Mouse (Mus musculus) MEL (cell line): ENCODE results near the gene Sugp1. TPM values are rescaled to one million over a fixed set of nuclear protein-coding genes. Genes with fewer than 3 reads are reported as not detected.
A peak's percentile ranks its signal among the peaks of the same experiment; 100 is the strongest.

Experiments used
- DNase-seq: peaks from one replicate; pipeline ENCODE4 v3.0.0; 2011; ENCODE audit warnings: low read depth, low spot score
- H3K27ac ChIP-seq: 2 replicates; pipeline ENCODE4 v1.5.1; 2012; ENCODE audit warnings: low read depth, mild to moderate bottlenecking, control low read depth, low read length, moderate library complexity; ENCODE audit not compliant: control insufficient read depth
- H3K27me3 ChIP-seq, 2 experiments: fragments of 150-350 bp in 1 of 2; sonication (generic) in 1 of 2; 2 replicates each; pipeline ENCODE4 v1.6.1; 2012; ENCODE audit warnings: low read length in 2 of 2, mild to moderate bottlenecking in 2 of 2, improper control_type of control experiment in 1 of 2, moderate library complexity in 1 of 2; ENCODE audit not compliant: insufficient read depth in 2 of 2, control insufficient read depth in 1 of 2
- H3K36me3 ChIP-seq, 2 experiments: 2 replicates each; pipeline ENCODE4 v1.6.1; 2012 to 2014; ENCODE audit warnings: low read length in 2 of 2, improper control_type of control experiment in 1 of 2, inconsistent platforms in 1 of 2, mild to moderate bottlenecking in 1 of 2; ENCODE audit not compliant: insufficient read depth in 2 of 2, control insufficient read depth in 1 of 2
- H3K4me1 ChIP-seq, 2 experiments: fragments of 150-350 bp in 1 of 2; sonication (generic) in 1 of 2; 2 replicates each; pipeline ENCODE4 v1.6.1; 2012; ENCODE audit warnings: low read length in 2 of 2, improper control_type of control experiment in 1 of 2, mild to moderate bottlenecking in 1 of 2; ENCODE audit not compliant: insufficient read depth in 2 of 2, control insufficient read depth in 1 of 2
- H3K4me3 ChIP-seq, 2 experiments: fragments of 150-350 bp in 1 of 2; sonication (generic) in 1 of 2; 2 replicates each; pipeline ENCODE4 v1.5.1; 2012; ENCODE audit warnings: low read depth in 2 of 2, low read length in 2 of 2, mild to moderate bottlenecking in 2 of 2, moderate library complexity in 2 of 2, control low read depth in 1 of 2, improper control_type of control experiment in 1 of 2; ENCODE audit not compliant: control insufficient read depth in 1 of 2, insufficient read depth in 1 of 2
- H3K79me2 ChIP-seq: 2 replicates; pipeline ENCODE4 v1.6.1; 2012; ENCODE audit warnings: mild to moderate bottlenecking, low read length, moderate library complexity; ENCODE audit not compliant: control insufficient read depth, poor library complexity, insufficient read depth
- H3K9ac ChIP-seq: 2 replicates; pipeline ENCODE4 v1.6.1; 2012; ENCODE audit warnings: low read depth, mild to moderate bottlenecking, control low read depth, low read length, moderate library complexity; ENCODE audit not compliant: control insufficient read depth, poor library complexity, severe bottlenecking
- H3K9me3 ChIP-seq: fragments of 150-350 bp; sonication (generic); replicated peaks from 2 replicates; pipeline ENCODE4 v1.6.1; 2012; ENCODE audit warnings: mild to moderate bottlenecking, low read length, improper control_type of control experiment, moderate library complexity; ENCODE audit not compliant: insufficient read depth
- CHD1 ChIP-seq: IDR thresholded peaks from 2 replicates; pipeline ENCODE4 v1.6.1; 2012; ENCODE audit warnings: low read depth, mild to moderate bottlenecking, inconsistent platforms, low read length, improper control_type of control experiment
- CTCF ChIP-seq, 3 experiments: IDR thresholded peaks in 2 of 3; conservative IDR thresholded peaks in 1 of 3; 2 replicates each; pipeline ENCODE4 v1.5.1; 2011 to 2012; ENCODE audit warnings: low read length in 3 of 3, low read depth in 2 of 3, mild to moderate bottlenecking in 2 of 3, improper control_type of control experiment in 1 of 3, inconsistent platforms in 1 of 3, mixed read lengths in 1 of 3, moderate library complexity in 1 of 3; ENCODE audit not compliant: control insufficient read depth in 1 of 3, insufficient read depth in 1 of 3, poor library complexity in 1 of 3, severe bottlenecking in 1 of 3
- ELF1 ChIP-seq: IDR thresholded peaks from 2 replicates; pipeline ENCODE4 v1.6.1; 2014; ENCODE audit warnings: low read depth, mild to moderate bottlenecking, inconsistent platforms, low read length, improper control_type of control experiment, moderate library complexity
- EP300 ChIP-seq, 2 experiments: IDR thresholded peaks; 2 replicates each; pipeline ENCODE4 v1.6.1; 2011; ENCODE audit warnings: improper control_type of control experiment in 2 of 2, low read length in 2 of 2, low read depth in 1 of 2, mild to moderate bottlenecking in 1 of 2
- ETS1 ChIP-seq: IDR thresholded peaks from 2 replicates; pipeline ENCODE4 v1.6.1; 2012; ENCODE audit warnings: low read depth, mild to moderate bottlenecking, inconsistent platforms, low read length, improper control_type of control experiment, moderate library complexity
- GABPA ChIP-seq: IDR thresholded peaks from 2 replicates; pipeline ENCODE4 v1.6.1; 2012; ENCODE audit warnings: low read depth, mild to moderate bottlenecking, inconsistent platforms, low read length, improper control_type of control experiment, moderate library complexity
- GATA1 ChIP-seq: IDR thresholded peaks from 2 replicates; pipeline ENCODE4 v1.6.1; 2011; ENCODE audit warnings: low read depth, low read length, improper control_type of control experiment
- HCFC1 ChIP-seq: IDR thresholded peaks from 2 replicates; pipeline ENCODE4 v1.6.1; 2012; ENCODE audit warnings: low read depth, mild to moderate bottlenecking, inconsistent platforms, low read length, improper control_type of control experiment, moderate library complexity
- JUND ChIP-seq: IDR thresholded peaks from 2 replicates; pipeline ENCODE4 v1.6.1; 2011; ENCODE audit warnings: low read depth, mild to moderate bottlenecking, improper control_type of control experiment, low read length
- MAFK ChIP-seq: IDR thresholded peaks from 2 replicates; pipeline ENCODE4 v1.6.1; 2011; ENCODE audit warnings: low read depth, mild to moderate bottlenecking, low read length, improper control_type of control experiment, borderline replicate concordance
- MAX ChIP-seq: IDR thresholded peaks from 2 replicates; pipeline ENCODE4 v1.6.1; 2011; ENCODE audit warnings: low read length, improper control_type of control experiment
- MYB ChIP-seq: IDR thresholded peaks from 2 replicates; pipeline ENCODE4 v1.6.1; 2011; ENCODE audit warnings: mild to moderate bottlenecking, low read depth, low read length, improper control_type of control experiment
- NRF1 ChIP-seq: IDR thresholded peaks from 2 replicates; pipeline ENCODE4 v1.6.1; 2014; ENCODE audit warnings: low read depth, mild to moderate bottlenecking, inconsistent platforms, low read length, improper control_type of control experiment, moderate library complexity; ENCODE audit not compliant: poor library complexity, insufficient read depth, severe bottlenecking
- POLR2AphosphoS2 ChIP-seq: IDR thresholded peaks from 2 replicates; pipeline ENCODE4 v1.6.1; 2011; ENCODE audit warnings: low read length, improper control_type of control experiment
- RAD21 ChIP-seq: IDR thresholded peaks from 2 replicates; pipeline ENCODE4 v1.6.1; 2011; ENCODE audit warnings: mild to moderate bottlenecking, low read depth, low read length, improper control_type of control experiment
- RCOR1 ChIP-seq: IDR thresholded peaks from 2 replicates; pipeline ENCODE4 v1.6.1; 2012; ENCODE audit warnings: low read depth, mild to moderate bottlenecking, inconsistent platforms, low read length, improper control_type of control experiment
- SIN3A ChIP-seq: IDR thresholded peaks from 2 replicates; pipeline ENCODE4 v1.6.1; 2012; ENCODE audit warnings: low read length, improper control_type of control experiment, inconsistent platforms
- SMC3 ChIP-seq: IDR thresholded peaks from 2 replicates; pipeline ENCODE4 v1.6.1; 2011; ENCODE audit warnings: low read depth, low read length, improper control_type of control experiment
- TAL1 ChIP-seq: IDR thresholded peaks from 2 replicates; pipeline ENCODE4 v1.6.1; 2012; ENCODE audit warnings: mild to moderate bottlenecking, inconsistent platforms, low read length, moderate library complexity, mixed read lengths
- USF1 ChIP-seq: IDR thresholded peaks from 2 replicates; pipeline ENCODE4 v1.6.1; 2014; ENCODE audit warnings: low read depth, mild to moderate bottlenecking, inconsistent platforms, low read length, improper control_type of control experiment, moderate library complexity
- ZKSCAN1 ChIP-seq: IDR thresholded peaks from 2 replicates; pipeline ENCODE4 v1.6.1; 2012; ENCODE audit warnings: low read depth, mild to moderate bottlenecking, inconsistent platforms, low read length, improper control_type of control experiment, moderate library complexity
- ZMIZ1 ChIP-seq: IDR thresholded peaks from 2 replicates; pipeline ENCODE4 v1.6.1; 2012; ENCODE audit warnings: low read depth, mild to moderate bottlenecking, inconsistent platforms, low read length, improper control_type of control experiment, moderate library complexity
- ZNF384 ChIP-seq: IDR thresholded peaks from 2 replicates; pipeline ENCODE4 v1.6.1; 2012; ENCODE audit warnings: low read depth, mild to moderate bottlenecking, inconsistent platforms, low read length, improper control_type of control experiment
- polyA plus RNA-seq, 2 experiments: library from polyadenylated mRNA; stranded (reverse) in 1 of 2; unstranded in 1 of 2; fragments of >175 nt in 1 of 2; fragments of >200 nt in 1 of 2; gene quantifications; 2 replicates each; pipeline versions ENCODE4 v1.2.1 to v1.2.4; 2012; ENCODE audit warnings: low replicate concordance in 2 of 2, low read depth in 1 of 2; ENCODE audit not compliant: insufficient read length in 2 of 2, insufficient read depth in 1 of 2, missing spikeins in 1 of 2
- total RNA-seq: library from RNA; depleted of rRNA; stranded (reverse); fragments of 300-350 nt; gene quantifications from 2 replicates; pipeline ENCODE4 v1.2.3, GENCODE M21; 2012

Gene Sugp1
- total and polyA plus RNA-seq, 3 experiments: 29.9 to 45.5 TPM; not detected in 1

- TF ChIP-seq MAX (no peak), MAFK (no peak), CHD1 (no peak), ZNF384 (peak; percentile 65), MYB (no peak), ZMIZ1 (no peak)
- Histone ChIP-seq H3K36me3 (peaks cover 0 to 22% of the 10 kb centered on the region in 2 experiments; a peak in 2 of 4 replicates), H3K4me3 (no peak overlapping the region), H3K27ac (no peak overlapping the region), H3K9me3 (no peaks in the 10 kb centered on the region), H3K9ac (no peak overlapping the region), H3K27me3 (no peaks in the 10 kb centered on the region), H3K4me1 (peaks cover 6 to 19% of the 10 kb centered on the region in 2 experiments; a peak in 3 of 4 replicates), H3K79me2 (peaks cover 20% of the 10 kb centered on the region)
- no peak for DNase-seq
Observed at GRCm38 (mm10) chr8:69999236-69999635, 43.4 kb upstream of the Sugp1 start.

GRCm38 (mm10) chr8:70000226-70000625, 42.4 kb upstream of the Sugp1 start:
- H3K9ac ChIP-seq: no peak overlapping the region
- no peaks in the 10 kb centered on the region for H3K9me3 ChIP-seq
- H3K4me3 ChIP-seq: no peak overlapping the region
- peaks cover 10% of the 10 kb centered on the region for H3K79me2 ChIP-seq
- no peak for TF ChIP-seq MAFK
- TF ChIP-seq JUND: no peak
- no peak for TF ChIP-seq RAD21
- TF ChIP-seq ETS1: no peak
- H3K4me1 ChIP-seq: peaks cover 3 to 17% of the 10 kb centered on the region in 2 experiments; a peak in 3 of 4 replicates
- no peak for DNase-seq
- peak overlapping the region; percentile 26; the same call in 1 of the 2 replicates for H3K27ac ChIP-seq
- no peaks in the 10 kb centered on the region for H3K27me3 ChIP-seq
- peaks cover 0 to 16% of the 10 kb centered on the region in 2 experiments; a peak in 2 of 4 replicates for H3K36me3 ChIP-seq

- Histone ChIP-seq H3K4me1 (peaks cover 3 to 17% of the 10 kb centered on the region in 2 experiments; a peak in 3 of 4 replicates), H3K9me3 (no peaks in the 10 kb centered on the region), H3K9ac (peak overlapping the region; percentile 80), H3K27ac (peak overlapping the region; percentile 99), H3K4me3 (peak overlapping the region; percentile 57 to 68), H3K36me3 (peaks cover 0 to 16% of the 10 kb centered on the region in 2 experiments; a peak in 2 of 4 replicates), H3K27me3 (no peaks in the 10 kb centered on the region), H3K79me2 (peaks cover 3% of the 10 kb centered on the region; the same call in 1 of the 2 replicates)
- DNase-seq: peak; percentile 97
- TF ChIP-seq POLR2AphosphoS2 (peak; percentile 79), NRF1 (no peak), ETS1 (peak; percentile 66), SMC3 (peak; percentile 85), GATA1 (peak; percentile 66), TAL1 (peak; percentile 21; the same call in 1 of the 2 replicates), MAFK (no peak), RAD21 (peak; percentile 79), ZKSCAN1 (no peak), ELF1 (peak; percentile 86), SIN3A (peak; percentile 38; the same call in 1 of the 2 replicates), CTCF (IDR thresholded peaks at IDR 0.05 in 2 of 3, conservative IDR thresholded peaks at IDR 0.05 in 1 of 3; ENCODE audit: control insufficient read depth in 1 of 3, insufficient read depth in 1 of 3, low read depth in 2 of 3, low read length in 3 of 3, poor library complexity in 1 of 3, severe bottlenecking in 1 of 3) (peak; percentile 51 to 80 (median 73)), GABPA (no peak), CHD1 (no peak), USF1 (peak; percentile 88), EP300 (IDR thresholded peaks at IDR 0.05; ENCODE audit: low read depth in 1 of 2, low read length in 2 of 2) (peak in 1 of 2 experiments; percentile 62; a peak in 3 of 4 replicates), RCOR1 (0 out of 2 replicates have a peak, but pooled peaks have one; percentile 32), HCFC1 (0 out of 2 replicates have a peak, but pooled peaks have one; percentile 9)
Observed at GRCm38 (mm10) chr8:70001176-70001891, 41.3 kb upstream of the Sugp1 start.
